ENCODE assay signal across 8 mouse cellular contexts in the genomic region with DNA sequence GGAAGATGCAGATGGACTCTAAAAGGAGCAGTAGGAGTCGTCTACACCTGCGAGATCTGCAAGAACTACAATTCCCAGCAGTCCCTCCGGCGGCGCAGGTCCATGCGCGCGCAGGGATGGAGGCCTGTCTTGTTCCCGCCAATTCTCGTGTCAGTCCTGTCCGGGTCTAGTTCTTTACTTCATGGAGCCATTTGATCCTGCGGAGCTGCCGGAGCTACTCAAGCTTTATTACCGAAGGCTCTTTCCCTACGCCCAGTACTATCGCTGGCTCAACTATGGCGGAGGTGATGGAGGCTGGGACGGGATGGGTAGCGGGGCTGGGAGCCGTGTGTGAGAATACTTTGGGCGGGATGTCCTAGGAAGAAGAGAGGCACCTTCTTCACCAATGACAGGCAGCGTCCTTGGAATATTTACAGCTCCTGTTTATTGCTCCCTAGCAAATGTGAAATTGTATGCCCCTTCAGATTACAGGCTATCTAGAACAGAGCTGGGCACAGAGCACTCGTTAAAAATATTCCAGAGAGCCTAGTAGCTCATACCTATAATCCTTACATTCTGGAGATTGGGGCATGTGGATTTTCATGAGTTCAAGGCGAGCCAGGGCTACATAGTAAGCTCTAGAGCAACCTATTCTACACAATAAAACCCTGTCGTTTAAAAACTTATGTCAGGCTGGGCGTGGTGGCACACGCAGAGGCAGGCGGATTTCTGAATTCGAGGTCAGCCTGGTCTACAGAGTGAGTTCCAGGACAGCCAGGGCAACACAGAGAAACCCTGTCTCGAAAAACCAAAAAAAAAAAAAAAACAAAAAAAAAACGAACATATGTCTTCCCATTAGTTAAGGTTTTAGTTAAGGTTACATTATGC. TPM values are rescaled to one million over a fixed set of nuclear protein-coding genes. Genes with fewer than 3 reads are reported as not detected.
A peak's percentile ranks its signal among the peaks of the same experiment; 100 is the strongest.
DNase-seq lines count a peak whose midpoint lies in the region; ATAC-seq and TF ChIP-seq lines count a peak whose summit lies in the region.

Prim1 (plus strand) TSS at position 101 of the 867 bp plus-strand sequence.

- H3K27ac ChIP-seq in ES-E14 (ENCODE audit: insufficient read depth, low read depth, low read length, poor library complexity, severe bottlenecking) = no peak within 1 kb of the TSS
- 0 out of 2 replicates have a peak within 1 kb of the TSS, but pooled peaks have one; percentile 6 for H3K27ac ChIP-seq in forebrain, embryonic 14.5 days (ENCODE audit: low read depth, low read length)
- H3K27ac ChIP-seq in lung, embryonic 14.5 days (ENCODE audit: low read depth) = peak within 1 kb of the TSS; percentile 51

- no peaks in the 10 kb centered on the region for H3K9me3 ChIP-seq in ES-E14 (ENCODE audit: control insufficient read depth, insufficient read depth, low read depth, low read length)
- H3K9me3 ChIP-seq in forebrain, embryonic 14.5 days (replicated peaks; ENCODE audit: control insufficient read depth, low read length) = no peaks in the 10 kb centered on the region
- no peaks in the 10 kb centered on the region for H3K9me3 ChIP-seq in lung, embryonic 14.5 days (ENCODE audit: low read depth, low read length)

- H3K4me1 ChIP-seq in ES-E14 (ENCODE audit: control insufficient read depth in 2 of 2, insufficient read depth in 2 of 2, low read length in 2 of 2, poor library complexity in 1 of 2) = peaks cover 0 to 2% of the 10 kb centered on the region in 2 experiments; a peak in 1 of 4 replicates
- no peaks in the 10 kb centered on the region for H3K4me1 ChIP-seq in forebrain, embryonic 14.5 days (ENCODE audit: control insufficient read depth, insufficient read depth, low read length)
- H3K4me1 ChIP-seq in lung, embryonic 14.5 days (ENCODE audit: insufficient read depth) = no peaks in the 10 kb centered on the region

- H3K9ac ChIP-seq in ES-E14 (ENCODE audit: insufficient read depth, low read depth, low read length, poor library complexity, severe bottlenecking) = peak within 1 kb of the TSS; percentile 97
- peak within 1 kb of the TSS; percentile 66 for H3K9ac ChIP-seq in forebrain, embryonic 14.5 days (ENCODE audit: low read length)
- peak within 1 kb of the TSS; percentile 65 for H3K9ac ChIP-seq in lung, embryonic 14.5 days

- DNase-seq in ES-E14 (ENCODE audit: low read depth, low spot score) = peak; percentile 82
- peak; percentile 93 for DNase-seq in forebrain, embryonic 14.5 days (ENCODE audit: low spot score)
- DNase-seq in heart, postnatal 14 days = peak; percentile 71 to 77
- DNase-seq in layer of hippocampus, adult 18-20 months (ENCODE audit: low spot score in 2 of 2) = peak; percentile 67 to 83
- DNase-seq in lung, embryonic 14.5 days = peak; percentile 91
- peak; percentile 90 for DNase-seq in testis, postnatal 14 days (ENCODE audit: low spot score)

- TF ChIP-seq CTCF in lung, embryonic 14.5 days (IDR thresholded peaks at IDR 0.05; ENCODE audit: low read depth) = no peak

- H3K4me2 ChIP-seq in forebrain, embryonic 14.5 days (ENCODE audit: low read length) = peak within 1 kb of the TSS; percentile 70
- peak within 1 kb of the TSS; percentile 73 for H3K4me2 ChIP-seq in lung, embryonic 14.5 days

- peaks cover 14% of the 10 kb centered on the region for H3K36me3 ChIP-seq in ES-E14 (ENCODE audit: control insufficient read depth, insufficient read depth, low read length, poor library complexity, severe bottlenecking)
- H3K36me3 ChIP-seq in forebrain, embryonic 14.5 days (ENCODE audit: control insufficient read depth, insufficient read depth, low read length) = peaks cover 14% of the 10 kb centered on the region
- peaks cover 21% of the 10 kb centered on the region for H3K36me3 ChIP-seq in lung, embryonic 14.5 days (ENCODE audit: insufficient read depth)

- intact Hi-C loops in heart, postnatal 14 days (cut with DNase I) = no loop called here

- peak within 1 kb of the TSS; percentile 96 to 97 for H3K4me3 ChIP-seq in ES-E14 (ENCODE audit: insufficient read depth in 1 of 2, low read depth in 1 of 2, low read length in 2 of 2, poor library complexity in 1 of 2, severe bottlenecking in 1 of 2)
- peak within 1 kb of the TSS; percentile 51 for H3K4me3 ChIP-seq in forebrain, embryonic 14.5 days (ENCODE audit: low read depth, low read length)
- peak within 1 kb of the TSS; percentile 53 for H3K4me3 ChIP-seq in lung, embryonic 14.5 days (ENCODE audit: low read depth, low read length)

- ATAC-seq in cerebellum, adult (ENCODE audit: insufficient number of reproducible peaks, low FRiP score, low TSS enrichment) = peak; percentile 96
- peak; percentile 96 for ATAC-seq in forebrain, embryonic 14.5 days
- ATAC-seq in lung, embryonic 14.5 days (ENCODE audit: insufficient read depth) = peak; percentile 96
- peak; percentile 78 for ATAC-seq in neutrophil, adult 5-6 weeks (ENCODE audit: extremely low read depth, insufficient number of reproducible peaks, low FRiP score, poor library complexity, severe bottlenecking)

- 5% methylated on average over 31 of the region's 31 CpGs for WGBS in forebrain, embryonic 14.5 days
- 4% methylated on average over 31 of the region's 31 CpGs for WGBS in lung, embryonic 14.5 days

- in situ Hi-C loops in ES-E14 (cut with MboI; ENCODE audit: low sequenced_read_pairs in 2 of 2, unreplicated experiment in 2 of 2) = no loop called here

- no peaks in the 10 kb centered on the region for H3K27me3 ChIP-seq in forebrain, embryonic 14.5 days (replicated peaks; ENCODE audit: control insufficient read depth, insufficient read depth, low read length)
- H3K27me3 ChIP-seq in lung, embryonic 14.5 days (ENCODE audit: insufficient read depth, low read length) = no peaks in the 10 kb centered on the region

TF ChIP-seq in ES-E14, 5 proteins besides CTCF, POLR2A, EP300 and RAD21:
- TF ChIP-seq MAFK (IDR thresholded peaks at IDR 0.05; ENCODE audit: insufficient read depth, low read depth, low read length) (no peak), HCFC1 (IDR thresholded peaks at IDR 0.05; ENCODE audit: borderline replicate concordance, insufficient read depth, low read length) (peak; percentile 99), ZC3H11A (IDR thresholded peaks at IDR 0.05; ENCODE audit: borderline replicate concordance, low read depth, low read length) (no peak), CHD2 (IDR thresholded peaks at IDR 0.05; ENCODE audit: low read depth, low read length) (peak; percentile 62; the same call in 1 of the 2 replicates), ZNF384 (IDR thresholded peaks at IDR 0.05; ENCODE audit: low read depth, low read length) (no peak)

RNA-seq across cellular contexts. Expression of gene Prim1, which starts in this region (rescaled TPM):
- total RNA-seq in ES-E14 (2012; rRNA removed) = 51.8 and 63.5 TPM in 2 replicates
- 66.3 and 71.6 TPM in 2 replicates for polyA plus RNA-seq in forebrain, embryonic 14.5 days (2014; fragmentation: Nextera tagmentation; extraction: Ambion mirVana)
- 1 to 10 TPM; 2.6 to 4.5 TPM for total RNA-seq in heart, postnatal 14 days (2021)
- total RNA-seq in layer of hippocampus, adult 18-20 months (2021) = 1 to 10 TPM; 6.8 to 7.4 TPM
- 95.7 and 101 TPM in 2 replicates for polyA plus RNA-seq in lung, embryonic 14.5 days (2014; fragmentation: Nextera tagmentation; extraction: Ambion mirVana)
- total RNA-seq in neutrophil, adult 5-6 weeks (2017) = 14.2 and 18.0 TPM in 2 replicates
